Mouse (Mus musculus): ENCODE results near the gene Nxpe5. TPM values are rescaled to one million over a fixed set of nuclear protein-coding genes. Genes with fewer than 3 reads are reported as not detected.

Gene Nxpe5
- total RNA-seq, 2 experiments from 2014 or later: 1.2 to 1.4 TPM

- no peak for ATAC-seq (ENCODE audit: poor library complexity, severe bottlenecking)
Observed at GRCm38 (mm10) chr5:138251144-138251543, 25.4 kb downstream of the Nxpe5 start.

- ATAC-seq (ENCODE audit: poor library complexity, severe bottlenecking): no peak
Observed at GRCm38 (mm10) chr5:138253061-138253460, 27.4 kb downstream of the Nxpe5 start.

GRCm38 (mm10) chr5:138255353-138256093, 29.8 kb downstream of the Nxpe5 start, which contains the start of gene Lamtor4:
Gene Lamtor4, plus strand, starts transcription at chr5:138255482.
- peak; percentile 82 for ATAC-seq (ENCODE audit: poor library complexity, severe bottlenecking)

DNA sequence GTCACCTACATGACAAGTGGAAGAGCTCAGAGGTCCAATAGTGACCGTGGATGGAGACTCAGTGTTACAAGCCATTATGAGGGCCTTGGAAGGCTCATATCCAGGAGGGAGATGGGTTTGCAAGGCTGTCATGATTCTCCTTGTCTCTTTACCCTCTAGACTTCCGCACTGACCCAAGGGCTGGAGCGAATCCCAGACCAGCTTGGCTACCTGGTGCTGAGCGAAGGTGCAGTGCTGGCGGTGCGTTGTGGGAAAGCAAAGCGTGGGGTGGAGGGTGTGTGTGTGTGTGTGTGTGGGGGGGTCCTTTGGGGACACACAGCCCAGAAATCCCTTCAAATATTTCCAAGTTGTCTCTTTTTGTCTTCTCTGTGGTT, 30.4 kb downstream of the Nxpe5 start:
- ATAC-seq (ENCODE audit: poor library complexity, severe bottlenecking): no peak

DNA sequence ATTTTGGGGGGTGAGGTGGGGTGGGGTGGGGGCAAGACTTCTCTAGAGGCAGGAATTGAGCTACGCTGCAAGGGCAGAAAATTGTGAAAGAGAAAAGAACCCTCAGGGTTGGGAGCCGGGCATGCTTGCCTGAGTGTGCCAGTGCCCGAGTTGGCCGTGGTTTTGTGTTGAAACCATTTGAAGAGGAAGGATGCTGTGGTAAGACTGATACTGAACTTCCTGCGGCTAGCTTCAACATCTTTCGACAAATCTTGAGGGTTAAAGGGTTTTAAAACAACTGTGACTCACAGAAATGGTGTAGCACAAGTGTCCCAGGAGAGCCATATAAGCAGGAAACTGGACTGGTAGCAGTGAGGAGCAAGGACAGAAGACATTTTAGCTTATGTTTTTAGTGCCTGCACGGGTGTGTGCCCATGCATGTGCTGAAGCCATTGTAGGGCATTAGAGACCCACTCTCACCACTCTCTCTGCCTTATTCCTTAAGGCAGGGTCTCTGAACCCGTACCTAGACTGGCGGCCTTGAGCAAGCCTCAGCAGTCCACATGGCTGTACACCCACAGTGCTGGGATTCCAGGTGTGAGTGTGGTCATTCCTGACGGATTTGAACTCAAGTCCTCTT, 31.4 kb downstream of the Nxpe5 start:
- peak; percentile 55 for ATAC-seq (ENCODE audit: poor library complexity, severe bottlenecking)

DNA sequence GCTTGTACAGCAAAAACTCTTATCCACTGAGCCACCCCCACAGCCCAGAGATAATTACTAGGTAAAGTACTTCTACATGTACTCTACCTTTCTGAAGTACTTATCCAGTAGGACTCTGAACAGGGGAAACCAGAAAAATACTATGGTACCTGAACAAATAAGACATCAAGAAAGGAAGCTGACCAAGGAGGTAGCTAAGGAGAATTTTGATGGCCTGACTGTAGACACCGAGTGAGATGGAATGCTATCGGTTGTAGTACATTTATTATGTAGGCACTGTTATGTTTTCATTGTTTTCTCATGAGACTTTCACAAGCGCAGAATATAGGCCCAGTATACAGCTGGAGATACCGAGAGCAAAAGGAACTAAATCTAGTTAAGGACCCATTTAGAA, 31.9 kb downstream of the Nxpe5 start:
- ATAC-seq (ENCODE audit: poor library complexity, severe bottlenecking): no peak

DNA sequence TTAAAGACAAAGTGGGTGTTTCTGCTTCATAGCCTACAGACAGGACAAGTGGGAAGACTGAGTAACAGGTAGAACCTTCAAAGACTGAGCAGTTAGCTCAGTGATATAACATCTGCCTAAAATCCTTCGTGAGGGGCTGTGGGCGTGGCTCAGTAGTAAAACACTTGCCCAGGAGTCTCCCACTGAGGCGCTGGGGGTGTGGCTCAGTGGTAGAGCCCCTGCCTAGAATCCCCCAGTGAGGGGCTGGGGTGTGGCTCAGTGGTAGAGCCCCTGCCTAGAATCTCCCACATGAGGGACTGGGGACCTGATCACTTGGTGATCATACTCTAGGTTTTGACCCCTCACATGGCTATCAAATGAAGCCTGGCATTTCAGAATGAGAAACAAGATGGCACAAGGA, 32.4 kb downstream of the Nxpe5 start:
- ATAC-seq (ENCODE audit: poor library complexity, severe bottlenecking): no peak

DNA sequence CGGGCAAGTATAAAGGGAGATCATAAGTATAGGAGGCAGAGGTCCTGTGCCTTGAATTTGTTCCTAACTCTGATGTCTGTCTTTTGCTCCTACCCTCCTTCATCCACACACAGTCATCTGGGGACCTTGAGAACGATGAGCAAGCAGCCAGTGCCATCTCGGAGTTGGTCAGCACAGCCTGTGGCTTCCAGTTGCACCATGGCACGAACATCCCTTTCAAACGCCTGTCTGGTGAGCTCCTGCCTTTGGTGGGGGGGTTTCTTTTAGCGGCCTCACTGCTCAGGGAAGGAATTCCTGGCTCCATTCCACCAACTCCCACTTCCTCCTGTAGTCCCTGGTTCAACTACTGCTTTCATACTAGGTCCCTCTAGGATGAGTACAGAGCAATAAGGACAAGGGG, 32.8 kb downstream of the Nxpe5 start:
- ATAC-seq (ENCODE audit: poor library complexity, severe bottlenecking): no peak

GRCm38 (mm10) chr5:138258993-138259392, 33.3 kb downstream of the Nxpe5 start:
- no peak for ATAC-seq (ENCODE audit: poor library complexity, severe bottlenecking)

DNA sequence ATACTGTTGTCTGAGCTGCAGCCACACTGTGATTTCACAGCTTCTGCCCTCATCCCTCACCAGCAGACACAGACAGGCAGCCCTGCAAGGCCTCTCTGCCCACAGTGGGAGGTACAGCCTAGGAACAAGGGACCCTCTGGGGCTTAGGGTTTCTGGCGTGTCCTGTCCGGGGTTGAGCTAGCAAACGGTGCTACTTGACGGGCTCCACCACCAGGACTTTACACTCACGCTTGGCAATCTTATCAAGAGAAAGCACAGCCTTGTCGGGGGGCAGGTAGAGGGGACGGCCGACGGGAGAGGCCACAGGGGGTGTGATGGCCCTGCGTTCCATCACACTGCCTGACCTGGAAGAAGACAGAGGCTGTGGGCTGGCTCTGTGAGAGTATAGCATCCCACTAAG, 34.4 kb downstream of the Nxpe5 start:
- no peak for ATAC-seq (ENCODE audit: poor library complexity, severe bottlenecking)

GRCm38 (mm10) chr5:138260834-138261233, 35.1 kb downstream of the Nxpe5 start:
- no peak for ATAC-seq (ENCODE audit: poor library complexity, severe bottlenecking)

DNA sequence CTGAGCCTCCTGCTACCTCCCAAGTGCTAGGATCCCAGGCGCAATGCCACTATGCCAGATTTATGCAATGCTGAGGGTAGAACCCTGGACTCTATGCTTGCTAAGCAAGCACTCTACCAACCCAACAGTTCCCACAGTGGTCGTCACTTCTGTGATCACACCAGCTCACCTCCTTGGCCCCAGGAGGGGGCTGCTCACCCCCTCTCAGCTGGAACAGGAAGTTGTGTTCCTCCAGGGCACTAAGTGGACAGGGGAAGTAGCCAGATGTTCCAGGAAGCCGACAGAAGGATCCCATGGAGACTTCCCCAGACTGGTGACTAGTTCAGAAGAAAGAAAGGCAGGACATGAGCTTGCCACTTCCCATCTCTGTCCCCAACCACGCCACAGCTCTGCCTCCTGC, 36.3 kb downstream of the Nxpe5 start:
- ATAC-seq (ENCODE audit: poor library complexity, severe bottlenecking): peak; percentile 32

- no peak for ATAC-seq (ENCODE audit: poor library complexity, severe bottlenecking)
Observed at GRCm38 (mm10) chr5:138262582-138263240, 37.0 kb downstream of the Nxpe5 start.

DNA sequence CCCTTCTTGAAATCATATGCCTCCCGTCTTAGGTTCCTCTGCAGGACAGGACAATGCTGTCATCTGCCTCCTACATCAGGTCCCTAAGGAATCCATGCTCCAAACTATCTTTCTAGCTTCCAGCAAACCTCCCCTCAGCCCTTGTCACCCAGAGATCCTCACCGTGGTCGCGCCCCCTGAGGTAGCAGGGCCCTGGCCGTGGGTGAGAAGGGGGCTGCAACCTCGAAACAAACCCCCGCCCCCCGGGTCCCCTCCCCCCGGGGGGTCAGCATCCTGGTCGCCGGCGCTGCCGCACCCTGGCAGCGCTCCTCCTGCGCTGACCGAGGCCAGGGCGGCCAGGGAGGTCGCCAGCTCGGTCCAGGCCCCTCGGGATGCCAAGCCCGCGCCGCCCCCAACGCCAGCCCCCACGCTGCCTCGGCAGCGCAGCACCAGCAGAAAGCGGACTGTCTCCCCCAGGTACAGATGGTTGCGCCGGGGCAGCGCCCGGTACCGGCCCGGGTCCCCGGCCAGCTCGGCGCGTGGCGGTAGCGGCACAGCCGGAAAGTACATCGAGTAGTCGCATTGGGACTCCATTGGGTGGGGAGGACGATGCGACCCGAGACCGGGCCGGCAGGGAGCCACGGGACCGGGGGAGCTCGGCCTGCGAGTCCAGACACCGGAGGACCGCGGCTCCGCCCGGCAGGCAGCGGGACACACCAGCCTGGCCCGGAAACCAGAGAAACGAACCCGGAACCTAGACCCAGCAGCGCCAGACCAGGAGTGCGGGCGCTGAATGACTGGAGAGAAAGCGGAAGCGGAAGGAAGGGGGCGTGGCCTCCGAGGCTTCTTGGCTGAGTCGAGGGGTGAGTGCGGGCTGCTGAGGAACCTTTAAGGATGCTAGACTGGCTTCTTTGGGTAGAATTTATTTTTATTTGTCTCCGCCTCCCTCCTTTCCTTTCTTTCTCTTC, 37.8 kb downstream of the Nxpe5 start, which contains the start of gene BC037034:
TSS of gene BC037034 (minus strand) at position 774 of the 947 bp plus-strand sequence.
- peak; percentile 85 for ATAC-seq (ENCODE audit: poor library complexity, severe bottlenecking)

DNA sequence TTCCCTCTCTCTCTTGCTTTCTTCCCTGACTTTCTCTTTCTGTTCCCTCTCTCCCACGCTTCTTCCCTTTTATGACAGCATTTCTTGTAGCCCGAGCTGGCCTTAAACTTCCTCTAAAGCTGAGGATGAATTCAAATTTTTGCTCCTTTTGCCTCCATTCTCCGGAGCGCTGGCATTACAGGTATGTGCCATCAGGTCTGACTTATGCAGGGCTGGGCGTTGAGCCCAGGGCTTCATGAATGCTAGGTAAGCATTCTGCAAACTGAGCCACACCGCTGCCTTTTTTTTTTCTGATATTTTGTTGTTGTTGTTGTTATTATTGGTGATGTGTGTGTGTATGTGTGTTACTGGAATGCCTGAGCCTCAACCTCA, 38.5 kb downstream of the Nxpe5 start:
- peak; percentile 40 for ATAC-seq (ENCODE audit: poor library complexity, severe bottlenecking)

DNA sequence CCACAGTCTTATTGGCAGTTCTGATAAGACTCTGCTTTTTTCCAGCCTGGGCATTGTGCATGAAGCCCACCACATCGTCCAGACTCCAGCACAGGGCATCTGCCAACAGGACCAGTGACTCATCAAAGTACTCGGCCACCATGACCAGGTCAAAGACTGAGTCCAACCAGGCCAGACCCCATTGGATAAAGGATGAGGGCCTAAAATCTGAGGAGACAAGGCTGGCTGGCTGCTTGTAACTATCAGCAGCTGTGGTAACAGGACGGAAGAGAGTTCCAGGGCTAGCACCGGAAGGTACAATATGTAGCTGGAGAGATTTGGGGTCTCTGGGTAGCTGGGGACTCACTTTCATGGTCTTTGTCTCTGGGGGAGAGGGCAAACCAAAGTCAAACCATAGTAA, 40.0 kb downstream of the Nxpe5 start:
- ATAC-seq (ENCODE audit: poor library complexity, severe bottlenecking): no peak

DNA sequence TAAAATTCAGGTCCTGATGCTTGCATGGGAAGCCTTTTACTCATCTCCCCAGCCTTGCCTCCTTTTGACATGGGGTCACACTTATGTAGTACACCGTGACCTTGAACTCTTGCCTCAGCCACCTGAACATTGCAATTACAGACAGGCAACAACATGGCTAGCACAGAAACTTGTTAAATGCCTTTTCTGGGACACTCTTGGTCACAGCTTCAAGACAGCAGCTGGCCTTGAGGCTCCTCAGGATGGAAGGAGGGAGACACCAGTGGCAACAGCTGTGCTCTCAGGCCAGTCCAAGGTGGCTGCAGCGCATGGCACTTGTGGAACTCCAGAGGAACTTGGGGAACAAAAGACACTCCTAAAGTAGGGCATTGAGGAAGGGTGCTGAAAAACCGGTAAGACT, 41.4 kb downstream of the Nxpe5 start:
- ATAC-seq (ENCODE audit: poor library complexity, severe bottlenecking): no peak

GRCm38 (mm10) chr5:138268980-138269379, 43.3 kb downstream of the Nxpe5 start:
- ATAC-seq (ENCODE audit: poor library complexity, severe bottlenecking): no peak

- ATAC-seq (ENCODE audit: poor library complexity, severe bottlenecking): no peak
Observed at GRCm38 (mm10) chr5:138271232-138271631, 45.5 kb downstream of the Nxpe5 start.

- no peak for ATAC-seq (ENCODE audit: poor library complexity, severe bottlenecking)
Observed at GRCm38 (mm10) chr5:138272409-138272923, 46.8 kb downstream of the Nxpe5 start, which contains the start of gene Gal3st4. Gene Gal3st4, minus strand, starts transcription at chr5:138272840.

DNA sequence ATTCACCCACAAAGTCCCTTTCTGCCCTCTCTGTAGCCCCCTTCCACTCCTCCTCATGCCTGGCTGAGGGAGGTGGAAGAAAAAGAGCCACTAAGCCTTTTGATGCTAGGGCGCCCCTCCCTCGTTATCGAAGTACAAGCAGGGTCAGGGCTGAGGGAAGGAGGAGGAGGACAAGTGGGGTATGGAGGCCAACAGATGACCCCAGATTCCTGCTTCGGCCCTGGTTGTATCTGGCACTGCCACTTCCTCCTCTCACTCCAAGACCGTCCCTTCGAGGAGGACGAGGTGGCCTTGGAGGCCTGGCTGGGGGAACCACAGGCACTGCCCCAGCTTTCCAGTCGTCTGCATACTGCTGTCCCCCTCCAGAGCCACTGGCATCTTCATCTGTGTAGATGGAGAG, 48.5 kb downstream of the Nxpe5 start:
- ATAC-seq (ENCODE audit: poor library complexity, severe bottlenecking): no peak

All from megakaryocyte, adult 5-6 weeks (primary cell).